Mouse (Mus musculus) stomach, embryonic 14.5 days (tissue): ENCODE measurements around the gene Hba-a1. TPM values are rescaled to one million over a fixed set of nuclear protein-coding genes. Genes with fewer than 3 reads are reported as not detected.

Experiments used
- ATAC-seq: fragments of 200-750 bp; cut with Nextera tagmentation; 2 replicates; pipeline ENCODE4 v1.8.0; 2017; ENCODE audit warnings: low read depth, moderate TSS enrichment; ENCODE audit not compliant: insufficient number of reproducible peaks, insufficient read depth, low FRiP score
- H3K27ac ChIP-seq: fragments of 300-500 bp; sonication (generic); 2 replicates; pipeline ENCODE4 v1.5.1; 2014; ENCODE audit warnings: mild to moderate bottlenecking, low read length, moderate library complexity, mixed read lengths
- H3K27me3 ChIP-seq: fragments of 300-500 bp; sonication (generic); 2 replicates; pipeline ENCODE4 v1.6.1; 2014; ENCODE audit warnings: low read length, control low read depth, mixed read lengths; ENCODE audit not compliant: control insufficient read depth, insufficient read depth
- H3K36me3 ChIP-seq: fragments of 300-500 bp; sonication (generic); 2 replicates; pipeline ENCODE4 v1.6.1; 2014; ENCODE audit warnings: mild to moderate bottlenecking, control low read depth, low read length, moderate library complexity, mixed read lengths; ENCODE audit not compliant: control insufficient read depth, insufficient read depth
- H3K4me1 ChIP-seq: fragments of 300-500 bp; sonication (generic); 2 replicates; pipeline ENCODE4 v1.6.1; 2014; ENCODE audit warnings: low read length, control low read depth, mixed read lengths; ENCODE audit not compliant: control insufficient read depth, insufficient read depth
- H3K4me2 ChIP-seq: fragments of 300-500 bp; sonication (generic); replicated peaks from 2 replicates; pipeline ENCODE4 v1.6.1; 2014; ENCODE audit warnings: low read depth, low read length, control low read depth
- H3K4me3 ChIP-seq: fragments of 300-500 bp; sonication (generic); 2 replicates; pipeline ENCODE4 v1.5.1; 2014; ENCODE audit warnings: low read depth, low read length, control low read depth
- H3K9ac ChIP-seq: fragments of 300-500 bp; sonication (generic); replicated peaks from 2 replicates; pipeline ENCODE4 v1.6.1; 2014; ENCODE audit warnings: low read depth, mild to moderate bottlenecking, control low read depth, low read length, moderate library complexity, mixed read lengths
- H3K9me3 ChIP-seq: fragments of 300-500 bp; sonication (generic); 2 replicates; pipeline ENCODE4 v1.6.1; 2016; ENCODE audit warnings: low read depth, low read length, control low read depth; ENCODE audit not compliant: control insufficient read depth
- WGBS: fragments of 180-500 bp; shearing (Covaris S2); extraction: QIAGEN DNeasy Blood & Tissue Kit; methylation state at CpG from one replicate; pipeline ENCODE4 v1.1.7; 2014; 5-methylcytosine and 5-hydroxymethylcytosine counted together
- polyA plus RNA-seq: library from polyadenylated mRNA; unstranded; fragments of >200 nt; fragmentation: Nextera tagmentation; extraction: Ambion mirVana; gene quantifications from 2 replicates; pipeline ENCODE4 v1.2.1, GENCODE M21; 2014

Gene Hba-a1
- polyA plus RNA-seq, 1 experiment from 2014 or later, result 2,565 TPM

DNA sequence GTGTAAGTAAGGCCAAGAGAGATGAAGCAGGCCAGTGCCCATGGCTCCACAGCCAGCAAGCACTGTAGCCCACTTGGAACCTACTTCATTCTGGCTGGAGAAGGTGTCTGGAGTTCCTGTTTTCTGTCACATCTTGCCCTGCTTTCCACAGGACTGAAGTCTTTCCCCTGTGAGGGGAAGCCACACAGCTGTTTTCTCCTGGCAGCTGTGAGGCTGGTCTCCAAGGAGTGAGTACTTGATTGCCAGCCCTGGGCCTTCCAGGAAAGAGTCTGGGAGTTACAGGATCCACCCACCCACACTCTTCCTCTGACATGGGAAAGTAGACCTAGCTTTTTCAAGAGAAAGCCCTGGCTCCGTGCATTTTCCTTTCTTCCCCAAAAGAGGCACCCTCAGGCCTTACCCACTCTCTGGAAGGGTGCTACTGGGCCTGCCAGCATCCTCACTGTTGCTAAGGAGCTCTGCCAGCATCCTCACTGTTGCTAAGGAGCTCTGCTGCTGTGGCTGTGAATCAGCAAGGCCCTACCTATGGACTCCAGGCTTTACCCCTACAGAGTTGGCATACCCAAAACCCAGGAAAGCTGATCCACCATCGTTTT is 19.6 kb downstream of the Hba-a1 start:
- Histone ChIP-seq H3K4me2 (no peak overlapping the region), H3K4me1 (0 out of 2 replicates have a peak, but pooled peaks cover 3% of the 10 kb centered on the region), H3K9ac (no peak overlapping the region), H3K27ac (no peak overlapping the region), H3K4me3 (no peak overlapping the region), H3K27me3 (no peaks in the 10 kb centered on the region), H3K9me3 (no peaks in the 10 kb centered on the region), H3K36me3 (no peaks in the 10 kb centered on the region)
- 42% methylated on average over 2 of the region's 2 CpGs for WGBS
- ATAC-seq, result no peak

- Histone ChIP-seq H3K9me3 (no peaks in the 10 kb centered on the region), H3K4me3 (no peak overlapping the region), H3K27ac (no peak overlapping the region), H3K9ac (no peak overlapping the region), H3K4me2 (no peak overlapping the region), H3K4me1 (0 out of 2 replicates have a peak, but pooled peaks cover 3% of the 10 kb centered on the region), H3K27me3 (no peaks in the 10 kb centered on the region), H3K36me3 (no peaks in the 10 kb centered on the region)
- WGBS, result 75% methylated on average over 1 of the region's 1 CpGs
- no peak for ATAC-seq
Observed at GRCm38 (mm10) chr11:32303455-32303854, 20.1 kb downstream of the Hba-a1 start.

GRCm38 (mm10) chr11:32307006-32307405 is 23.7 kb downstream of the Hba-a1 start:
- Histone ChIP-seq H3K9ac (no peak overlapping the region), H3K4me3 (no peak overlapping the region), H3K27me3 (no peaks in the 10 kb centered on the region), H3K36me3 (no peaks in the 10 kb centered on the region), H3K4me2 (no peak overlapping the region), H3K4me1 (0 out of 2 replicates have a peak, but pooled peaks cover 3% of the 10 kb centered on the region), H3K27ac (no peak overlapping the region), H3K9me3 (no peaks in the 10 kb centered on the region)
- no peak for ATAC-seq
- WGBS, result 88% methylated on average over 1 of the region's 1 CpGs

DNA sequence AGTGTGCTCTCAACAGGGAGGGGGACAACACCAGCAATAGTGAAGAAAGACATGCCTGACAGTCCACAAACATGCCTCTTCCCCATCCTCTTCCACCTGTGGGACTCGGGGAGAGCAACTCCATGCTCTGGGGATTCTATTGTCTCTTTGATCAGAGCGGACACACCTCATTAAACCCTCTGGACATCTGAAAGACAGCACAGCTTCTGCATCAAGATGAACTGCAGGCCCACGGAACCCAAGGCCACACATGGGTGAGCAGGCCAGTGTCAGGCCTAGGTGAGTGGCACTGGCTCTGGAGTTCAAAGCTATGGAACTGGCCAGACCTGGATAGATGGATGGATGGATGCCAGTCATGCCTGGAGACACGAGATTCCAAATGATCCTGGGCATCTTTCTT is 26.1 kb downstream of the Hba-a1 start:
- H3K27me3 ChIP-seq, result no peaks in the 10 kb centered on the region
- no peak for ATAC-seq
- H3K9ac ChIP-seq, result no peak overlapping the region
- no peak overlapping the region for H3K27ac ChIP-seq
- 72% methylated on average over 4 of the region's 4 CpGs for WGBS
- H3K9me3 ChIP-seq, result no peaks in the 10 kb centered on the region
- H3K4me2 ChIP-seq, result no peak overlapping the region
- H3K4me3 ChIP-seq, result no peak overlapping the region
- H3K36me3 ChIP-seq, result no peaks in the 10 kb centered on the region
- H3K4me1 ChIP-seq, result peaks cover 3% of the 10 kb centered on the region; the same call in 1 of the 2 replicates

DNA sequence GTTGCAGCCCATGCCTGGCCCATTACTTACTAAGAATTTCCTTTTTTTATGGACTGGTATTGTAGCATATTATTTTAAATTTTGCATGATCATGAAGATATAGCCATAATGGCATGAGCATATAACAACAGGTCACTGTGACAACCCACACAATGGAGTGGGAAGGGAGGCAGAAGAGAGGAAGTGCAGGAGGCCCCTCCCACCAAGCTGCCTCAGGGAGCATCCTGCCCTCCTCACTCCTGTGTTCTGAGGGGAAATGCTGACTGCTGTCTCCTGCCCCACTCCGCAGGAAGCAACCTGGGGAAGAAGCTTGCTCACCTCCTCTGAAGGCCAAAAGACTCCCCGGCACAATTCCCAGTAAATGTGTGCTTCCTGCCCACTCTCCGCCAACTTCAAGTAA is 26.6 kb downstream of the Hba-a1 start:
- H3K36me3 ChIP-seq, result no peaks in the 10 kb centered on the region
- ATAC-seq, result no peak
- no peaks in the 10 kb centered on the region for H3K9me3 ChIP-seq
- H3K27me3 ChIP-seq, result no peaks in the 10 kb centered on the region
- no peak overlapping the region for H3K9ac ChIP-seq
- H3K4me3 ChIP-seq, result no peak overlapping the region
- peaks cover 3% of the 10 kb centered on the region; the same call in 1 of the 2 replicates for H3K4me1 ChIP-seq
- 58% methylated on average over 3 of the region's 3 CpGs for WGBS
- no peak overlapping the region for H3K4me2 ChIP-seq
- no peak overlapping the region for H3K27ac ChIP-seq

GRCm38 (mm10) chr11:32316009-32316408 is 32.7 kb downstream of the Hba-a1 start:
- ATAC-seq, result no peak
- Histone ChIP-seq H3K27me3 (no peaks in the 10 kb centered on the region), H3K4me2 (no peak overlapping the region), H3K9me3 (no peaks in the 10 kb centered on the region), H3K4me3 (no peak overlapping the region), H3K4me1 (no peaks in the 10 kb centered on the region; the same call in 1 of the 2 replicates), H3K9ac (no peak overlapping the region), H3K27ac (no peak overlapping the region), H3K36me3 (no peaks in the 10 kb centered on the region)
- WGBS, result 85% methylated on average over 3 of the region's 3 CpGs

DNA sequence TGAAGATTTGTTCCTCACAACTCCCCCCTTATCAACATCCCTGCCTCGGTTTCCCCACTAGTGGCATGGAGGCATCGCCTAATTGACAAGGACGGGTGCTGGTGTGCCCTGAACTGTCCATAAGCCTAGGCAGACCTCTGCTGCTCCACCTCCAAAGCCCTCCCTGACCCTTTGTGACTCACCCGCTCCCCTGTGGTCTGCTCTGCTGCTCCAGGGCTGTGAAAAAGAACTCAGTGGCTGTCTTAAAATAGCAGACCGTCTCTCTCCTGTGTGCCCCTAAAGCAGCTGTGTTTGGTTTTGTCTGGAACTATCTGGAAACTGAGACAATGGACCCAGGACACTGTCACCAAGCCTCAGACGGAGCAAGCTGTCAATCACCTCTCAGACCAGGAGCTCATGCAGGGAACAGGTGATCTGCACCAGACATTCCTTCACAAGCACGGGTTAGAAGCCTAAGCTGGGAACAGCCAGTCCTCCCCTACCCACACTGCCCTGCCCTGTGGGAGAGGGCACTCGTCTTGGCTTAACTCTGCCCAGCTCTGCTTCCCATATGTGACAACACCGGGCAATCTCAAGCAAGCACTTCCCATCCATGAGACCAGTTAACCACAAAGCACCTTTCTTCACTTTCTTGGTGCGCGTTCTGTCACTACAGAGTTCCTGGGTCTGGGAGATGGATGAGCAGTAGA is 37.3 kb downstream of the Hba-a1 start:
- no peaks in the 10 kb centered on the region for H3K9me3 ChIP-seq
- ATAC-seq, result no peak
- H3K4me3 ChIP-seq, result no peak overlapping the region
- WGBS, result 67% methylated on average over 11 of the region's 11 CpGs
- H3K36me3 ChIP-seq, result no peaks in the 10 kb centered on the region
- H3K27me3 ChIP-seq, result no peaks in the 10 kb centered on the region
- H3K27ac ChIP-seq, result no peak overlapping the region
- H3K4me1 ChIP-seq, result 0 out of 2 replicates have a peak, but pooled peaks cover 5% of the 10 kb centered on the region
- no peak overlapping the region for H3K9ac ChIP-seq
- H3K4me2 ChIP-seq, result no peak overlapping the region

DNA sequence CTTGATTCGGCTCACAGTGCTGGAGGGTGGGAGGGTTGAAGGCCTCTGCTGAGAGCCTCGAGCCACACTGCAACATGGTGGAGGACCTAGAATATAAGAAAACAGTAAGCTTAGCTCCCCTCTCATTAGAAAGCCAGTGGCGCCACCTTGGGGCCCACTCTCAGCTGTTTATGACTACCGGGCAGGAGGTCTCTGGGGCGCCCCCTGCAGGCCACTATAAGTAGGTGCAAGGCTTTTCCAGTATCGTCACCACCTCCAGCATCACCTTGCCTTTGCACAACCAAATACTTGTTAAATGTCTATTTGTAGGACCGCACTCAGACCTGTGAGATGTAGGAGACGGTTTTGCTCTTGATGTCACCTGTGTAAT is 37.9 kb downstream of the Hba-a1 start:
- Histone ChIP-seq H3K27me3 (no peaks in the 10 kb centered on the region), H3K9me3 (no peaks in the 10 kb centered on the region), H3K4me2 (no peak overlapping the region), H3K9ac (no peak overlapping the region), H3K27ac (no peak overlapping the region), H3K4me1 (0 out of 2 replicates have a peak, but pooled peaks cover 5% of the 10 kb centered on the region), H3K4me3 (no peak overlapping the region), H3K36me3 (no peaks in the 10 kb centered on the region)
- ATAC-seq, result no peak; the same call in 1 of the 2 replicates
- 40% methylated on average over 8 of the region's 8 CpGs for WGBS
